ENCODE assay signal across 23 mouse cellular contexts in genomic region chr14:62196776-62197175, GRCm38 (mm10).
A peak's percentile ranks its signal among the peaks of the same experiment; 100 is the strongest.
DNase-seq lines count a peak whose midpoint lies in the region; ATAC-seq lines count a peak whose summit lies in the region.
"Had no signal": no experiment of that assay in that cellular context is flagged by ENCODE, and none has a peak within 500 bp of the region (broad histone marks: within the 10 kb centered on the region; RNA-seq: fewer than 3 reads in every experiment).

No protein-coding gene starts in this region.

- ATAC-seq in frontal cortex, adult (ENCODE audit: low TSS enrichment), result peak; percentile 85
- ATAC-seq: CD4-positive, CD25-positive, alpha-beta regulatory T cell, adult 4 months; forebrain, postnatal 0 days; hindbrain, embryonic 16.5 days; intestine, embryonic 15.5 days had no signal

- H3K4me3 ChIP-seq in limb, embryonic 10.5 days, result no peak overlapping the region
- H3K4me3 ChIP-seq: hindbrain, embryonic 10.5 days; hindbrain, embryonic 13.5 days; intestine, embryonic 15.5 days had no signal

- H3K27me3 ChIP-seq in limb, embryonic 10.5 days (ENCODE audit: low read depth, poor library complexity, severe bottlenecking), result no peaks in the 10 kb centered on the region
- H3K27me3 ChIP-seq: hindbrain, embryonic 13.5 days; intestine, embryonic 15.5 days had no signal

- H3K36me3 ChIP-seq in limb, embryonic 10.5 days, result no peaks in the 10 kb centered on the region
- H3K36me3 ChIP-seq: hindbrain, embryonic 10.5 days; hindbrain, embryonic 13.5 days; intestine, embryonic 15.5 days had no signal

- no peaks in the 10 kb centered on the region for H3K9me3 ChIP-seq in limb, embryonic 10.5 days (replicated peaks)
- H3K9me3 ChIP-seq: hindbrain, embryonic 10.5 days; hindbrain, embryonic 13.5 days; intestine, embryonic 15.5 days had no signal

- DNase-seq in frontal cortex, postnatal 10 days (ENCODE audit: low spot score in 2 of 2), result no peak
- DNase-seq in right cerebral cortex, adult 18-20 months, result peak; percentile 13
- DNase-seq in right cerebral cortex, postnatal 10 days (ENCODE audit: low spot score in 2 of 2), result no peak
- no peak for DNase-seq in limb, embryonic 10.5 days (ENCODE audit: low spot score)
- no peak for DNase-seq in adrenal gland, adult 18-20 months (ENCODE audit: low spot score in 2 of 2)
- DNase-seq in layer of hippocampus, postnatal 36 days, result no peak
- DNase-seq: adrenal gland, adult 2 months; adrenal gland, postnatal 14 days; cerebellum, adult 11-12 months; cerebellum, adult 8-10 months; cerebellum, postnatal 36 days; embryo, embryonic 11 days; forebrain, postnatal 0 days; gastrocnemius, postnatal 10 days; gastrocnemius, postnatal 36 days; heart, postnatal 36 days; kidney, adult 18-20 months had no signal

- H3K4me1 ChIP-seq in limb, embryonic 10.5 days, result peaks cover 31% of the 10 kb centered on the region

- peak overlapping the region; percentile 43 for H3K27ac ChIP-seq in limb, embryonic 10.5 days
- H3K27ac ChIP-seq: hindbrain, embryonic 10.5 days; hindbrain, embryonic 13.5 days; intestine, embryonic 15.5 days had no signal

- WGBS in limb, embryonic 10.5 days, result 82% methylated on average over 4 of the region's 4 CpGs
